Mouse (Mus musculus): ENCODE data around the gene Glb1. TPM values are rescaled to one million over a fixed set of nuclear protein-coding genes. Genes with fewer than 3 reads are reported as not detected.
"Not testable (repeated sequence)": the region's sequence is repeated elsewhere in the genome, so short reads cannot be mapped to it uniquely, and the experiment has no call there.

Glb1 gene
- total RNA-seq, 1 experiment from 2014 or later = 10.7 TPM

DNA sequence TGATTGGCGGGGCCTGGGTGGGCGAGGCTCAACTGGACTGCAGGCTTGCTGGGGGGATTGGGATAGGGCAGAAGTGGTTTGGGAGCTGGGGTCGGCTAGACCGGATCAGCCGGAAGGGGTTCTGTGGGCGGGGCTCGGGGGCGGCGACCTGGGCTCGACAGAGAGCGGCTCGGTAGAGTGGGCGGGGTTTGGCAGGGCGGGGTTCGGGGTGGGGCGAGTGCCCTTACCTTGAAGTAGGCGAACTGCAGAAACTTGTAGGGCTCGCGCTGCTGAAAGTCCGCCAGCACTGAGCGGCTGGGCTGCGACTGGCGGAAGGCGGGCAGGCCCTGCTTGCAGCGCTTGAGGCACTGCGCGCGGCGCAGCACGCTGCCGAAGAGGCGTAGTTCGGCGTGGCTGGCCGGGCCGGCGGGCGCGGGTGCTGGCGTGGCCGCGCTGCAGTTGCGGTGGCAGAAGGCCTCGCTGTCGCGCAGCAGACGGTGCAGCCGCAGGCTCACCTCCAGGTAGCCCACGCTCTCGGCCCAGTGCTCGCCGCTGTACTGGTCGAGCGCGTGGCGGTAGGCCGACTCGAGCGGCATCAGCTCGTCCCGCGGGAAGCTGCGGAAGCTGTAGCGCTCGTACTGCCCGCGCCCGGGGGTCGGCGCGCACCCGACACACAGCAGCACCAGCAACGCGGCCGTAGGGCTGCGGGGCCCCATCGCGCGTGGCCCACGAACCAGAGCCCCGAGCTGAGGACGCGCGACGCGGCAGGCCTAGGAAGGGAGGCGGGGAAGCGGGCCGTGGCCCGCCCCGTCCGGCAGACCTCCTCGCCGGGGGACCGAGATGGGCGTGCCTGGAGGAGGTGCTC lies 10.7 kb upstream of the Glb1 start, which contains the start of gene Crtap:
Gene Crtap (minus strand): TSS at position 771 of the 844 bp plus-strand sequence.
- peak; percentile 43; the same call in 1 of the 2 replicates for ATAC-seq (replicated peaks; ENCODE audit: insufficient number of reproducible peaks, low FRiP score, low TSS enrichment, poor library complexity, severe bottlenecking)

DNA sequence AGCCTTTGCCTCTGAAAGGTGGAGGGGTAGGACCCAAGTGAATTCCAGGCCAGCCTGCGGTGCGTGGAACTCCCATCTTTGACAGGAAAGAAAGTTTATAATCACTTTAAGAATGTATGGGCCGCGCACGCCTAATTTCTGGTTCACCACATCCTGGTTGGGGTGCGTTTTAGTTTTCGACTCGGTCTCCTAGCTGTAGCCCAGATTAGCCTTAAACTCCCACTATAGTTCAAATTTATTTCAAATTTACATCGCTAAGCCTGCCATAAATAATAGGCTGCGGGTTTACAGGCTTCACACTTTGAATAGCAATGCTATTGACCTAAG lies 10.2 kb upstream of the Glb1 start:
- no peak for ATAC-seq (replicated peaks; ENCODE audit: insufficient number of reproducible peaks, low FRiP score, low TSS enrichment, poor library complexity, severe bottlenecking)

- ATAC-seq (replicated peaks; ENCODE audit: insufficient number of reproducible peaks, low FRiP score, low TSS enrichment, poor library complexity, severe bottlenecking) = not testable (repeated sequence)
These were observed 6.7 kb upstream of the Glb1 start for GRCm38 (mm10) chr9:114394136-114394535.

DNA sequence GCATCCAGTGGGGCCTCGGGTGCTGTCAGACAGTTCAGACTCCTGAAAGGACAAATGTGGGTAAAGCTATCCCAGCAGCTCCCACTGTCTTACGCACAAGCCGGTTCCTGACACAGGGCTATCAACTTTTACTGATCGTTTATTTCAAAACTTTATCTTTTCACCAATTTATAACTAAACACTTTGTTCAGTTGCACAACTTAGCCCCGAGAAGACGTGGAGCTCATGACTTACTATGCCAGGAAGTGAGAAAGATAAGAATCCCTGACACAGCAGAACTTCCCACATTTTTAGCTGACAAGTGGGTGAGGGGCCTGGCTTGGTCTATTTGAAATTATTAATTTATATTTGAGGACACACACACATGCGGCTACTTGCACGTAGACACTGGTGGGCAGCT lies 6.2 kb upstream of the Glb1 start:
- ATAC-seq (replicated peaks; ENCODE audit: insufficient number of reproducible peaks, low FRiP score, low TSS enrichment, poor library complexity, severe bottlenecking) = no peak

GRCm38 (mm10) chr9:114395258-114395657 lies 5.6 kb upstream of the Glb1 start:
- ATAC-seq (replicated peaks; ENCODE audit: insufficient number of reproducible peaks, low FRiP score, low TSS enrichment, poor library complexity, severe bottlenecking) = no peak

- ATAC-seq (replicated peaks; ENCODE audit: insufficient number of reproducible peaks, low FRiP score, low TSS enrichment, poor library complexity, severe bottlenecking) = no peak
These were observed 1.2 kb upstream of the Glb1 start for GRCm38 (mm10) chr9:114399680-114400079.

DNA sequence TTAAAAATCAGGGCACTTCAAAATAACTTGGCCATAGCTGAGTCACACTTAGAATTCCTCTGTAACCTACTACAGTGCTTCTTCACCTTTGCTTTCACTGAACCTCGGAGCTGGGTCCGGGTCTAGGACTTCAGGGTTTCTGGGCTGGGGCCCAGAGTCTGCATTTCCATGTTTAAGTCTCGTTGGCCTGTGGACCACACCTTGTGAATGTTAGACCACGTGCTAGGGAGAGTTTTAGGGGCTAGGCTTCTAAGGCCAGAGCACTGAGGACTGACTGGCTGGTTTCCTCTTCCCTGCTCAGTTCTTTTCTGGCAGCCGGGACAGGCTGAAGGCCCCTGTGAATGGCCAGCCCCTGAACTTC lies 308 bp upstream of the Glb1 start:
- no peak for ATAC-seq (replicated peaks; ENCODE audit: insufficient number of reproducible peaks, low FRiP score, low TSS enrichment, poor library complexity, severe bottlenecking)

DNA sequence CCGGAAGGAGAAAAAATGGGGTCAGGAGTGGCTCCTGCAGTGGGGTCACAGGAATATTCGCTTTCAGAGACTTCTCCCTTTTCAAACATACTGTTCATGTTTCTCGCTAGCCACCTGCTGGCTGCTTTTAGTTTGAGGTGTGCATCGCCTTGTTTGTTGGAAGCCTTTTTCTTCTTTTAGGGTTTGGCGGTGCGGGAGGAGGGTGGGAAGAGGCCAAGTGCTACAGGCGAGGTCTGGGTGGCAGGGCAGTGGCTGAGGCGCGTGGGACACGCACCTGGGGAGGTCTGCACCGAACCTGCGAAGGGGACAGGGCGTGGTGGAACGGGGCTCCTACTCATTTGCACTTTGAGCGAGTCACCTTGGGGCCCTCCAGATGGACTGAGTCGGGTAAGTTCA lies 807 bp downstream of the Glb1 start:
- ATAC-seq (replicated peaks; ENCODE audit: insufficient number of reproducible peaks, low FRiP score, low TSS enrichment, poor library complexity, severe bottlenecking) = no peak

GRCm38 (mm10) chr9:114407676-114408075 lies 6.8 kb downstream of the Glb1 start:
- ATAC-seq (replicated peaks; ENCODE audit: insufficient number of reproducible peaks, low FRiP score, low TSS enrichment, poor library complexity, severe bottlenecking) = no peak

- ATAC-seq (replicated peaks; ENCODE audit: insufficient number of reproducible peaks, low FRiP score, low TSS enrichment, poor library complexity, severe bottlenecking) = no peak
These were observed 9.5 kb downstream of the Glb1 start for GRCm38 (mm10) chr9:114410313-114410862.

DNA sequence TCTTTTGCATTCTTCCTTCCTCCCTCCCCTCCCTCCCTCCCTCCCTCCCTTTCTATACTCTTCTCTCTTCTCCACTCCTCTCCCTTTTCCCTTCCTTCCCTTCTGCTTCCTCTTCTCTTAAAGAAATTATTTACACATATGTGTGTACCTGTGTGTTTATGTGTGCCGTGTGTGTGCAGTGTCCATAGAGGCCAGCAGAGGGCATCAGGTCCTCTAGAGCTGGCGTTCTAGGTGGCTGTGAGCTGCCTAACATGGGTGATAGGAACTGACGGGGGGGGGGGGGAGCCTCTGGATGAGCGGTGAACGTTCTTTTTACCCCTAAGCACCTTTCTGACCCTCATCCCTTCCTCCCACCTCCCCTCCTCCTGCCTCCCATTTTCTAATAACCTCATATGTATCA lies 10.4 kb downstream of the Glb1 start:
- no peak for ATAC-seq (replicated peaks; ENCODE audit: insufficient number of reproducible peaks, low FRiP score, low TSS enrichment, poor library complexity, severe bottlenecking)

DNA sequence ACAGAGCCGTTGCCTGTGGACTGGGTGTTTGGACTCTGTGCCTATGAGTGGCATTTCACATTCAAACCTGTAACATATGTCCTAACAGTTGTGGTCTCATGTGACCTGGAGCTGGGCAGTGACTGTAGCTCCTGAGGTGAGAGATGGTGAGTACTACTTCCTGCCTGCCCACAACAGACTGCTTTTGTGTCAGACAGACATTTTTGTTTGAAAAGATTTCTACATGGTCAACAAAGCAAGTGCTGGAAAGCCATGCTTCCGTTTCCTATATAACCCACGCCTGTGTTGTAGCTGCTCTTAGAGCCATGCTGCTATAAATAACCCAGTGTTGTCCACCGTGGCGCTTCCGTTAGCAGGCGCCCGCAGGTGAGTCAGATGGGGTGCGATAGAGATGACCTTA lies 11.5 kb downstream of the Glb1 start:
- ATAC-seq (replicated peaks; ENCODE audit: insufficient number of reproducible peaks, low FRiP score, low TSS enrichment, poor library complexity, severe bottlenecking) = no peak

- ATAC-seq (replicated peaks; ENCODE audit: insufficient number of reproducible peaks, low FRiP score, low TSS enrichment, poor library complexity, severe bottlenecking) = no peak
These were observed 13.0 kb downstream of the Glb1 start for GRCm38 (mm10) chr9:114413866-114414265.

DNA sequence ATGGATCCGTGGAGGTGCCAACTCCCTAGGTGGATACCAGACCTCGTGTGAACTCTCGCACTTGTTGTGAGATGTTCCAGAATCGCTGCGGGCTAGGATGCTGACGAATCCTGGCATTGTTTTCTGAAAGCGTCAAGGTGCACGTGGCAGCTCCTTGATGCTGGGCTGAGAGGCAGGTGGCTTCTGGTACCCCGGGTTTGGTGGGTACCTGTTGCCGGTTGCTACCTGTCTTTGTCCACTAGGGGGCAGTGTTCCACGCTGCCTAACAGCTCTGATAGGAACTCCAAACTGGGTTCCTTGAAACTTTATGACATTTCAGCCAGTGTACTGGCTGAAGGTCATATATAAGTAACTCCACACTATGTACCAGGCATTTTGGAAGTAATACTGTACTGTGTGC lies 14.8 kb downstream of the Glb1 start:
- ATAC-seq (replicated peaks; ENCODE audit: insufficient number of reproducible peaks, low FRiP score, low TSS enrichment, poor library complexity, severe bottlenecking) = peak; percentile 54; the same call in 1 of the 2 replicates

DNA sequence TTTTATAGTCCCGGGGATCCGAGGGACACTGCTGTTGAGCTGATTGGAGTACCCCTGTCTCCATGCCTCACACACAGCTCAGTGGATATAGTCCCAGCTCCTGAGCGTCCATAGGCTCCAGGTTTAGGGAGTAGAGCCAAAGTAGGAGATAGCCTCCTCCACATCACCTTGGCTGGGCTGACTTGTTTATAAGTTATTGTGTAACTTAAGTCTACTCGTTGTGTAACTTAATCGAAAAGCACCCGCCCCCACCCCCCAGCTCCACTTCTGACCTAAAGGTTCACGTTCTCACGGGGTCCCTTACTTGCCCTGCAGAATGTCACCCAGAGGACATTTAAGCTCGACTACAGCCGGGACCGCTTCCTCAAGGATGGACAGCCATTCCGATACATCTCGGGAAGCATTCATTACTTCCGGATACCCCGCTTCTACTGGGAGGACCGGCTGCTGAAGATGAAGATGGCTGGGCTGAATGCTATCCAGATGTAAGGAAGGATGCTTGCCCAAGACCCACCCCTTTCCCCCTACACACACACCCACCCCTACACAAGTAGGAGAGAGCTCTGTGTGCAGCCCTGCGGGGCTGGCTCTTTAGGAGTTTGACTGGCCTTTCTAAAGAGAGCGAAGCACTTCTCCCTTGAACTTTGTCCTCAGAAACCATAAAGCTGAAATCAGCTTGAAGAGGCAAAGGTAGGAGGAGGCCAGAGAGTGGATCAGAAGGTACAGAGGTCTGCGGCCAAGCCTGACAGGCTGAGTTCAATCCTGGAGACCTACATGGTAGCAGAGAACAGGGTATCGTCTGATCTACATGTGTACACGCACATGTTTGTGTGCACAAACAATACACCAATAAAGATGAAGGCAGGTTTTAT lies 16.0 kb downstream of the Glb1 start:
- ATAC-seq (replicated peaks; ENCODE audit: insufficient number of reproducible peaks, low FRiP score, low TSS enrichment, poor library complexity, severe bottlenecking) = no peak

DNA sequence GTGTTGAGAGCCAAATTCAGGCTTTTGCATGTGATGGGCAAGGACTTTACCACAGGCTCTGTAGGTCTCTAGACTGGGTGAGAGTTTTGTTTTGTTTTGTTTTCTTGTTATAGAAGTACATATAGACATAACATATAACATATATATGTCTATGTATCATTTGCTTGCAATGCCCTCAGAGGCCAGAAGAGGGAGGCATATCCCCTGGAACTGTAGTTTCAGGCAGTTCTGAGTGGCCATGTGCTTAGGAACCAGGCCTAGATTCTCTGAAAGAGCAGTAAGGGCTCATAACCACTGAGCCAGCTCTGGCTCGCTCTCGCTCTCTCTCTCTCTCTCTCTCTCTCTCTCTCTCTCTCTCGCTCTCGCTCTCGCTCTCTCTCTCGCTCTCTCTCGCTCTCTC lies 17.3 kb downstream of the Glb1 start:
- ATAC-seq (replicated peaks; ENCODE audit: insufficient number of reproducible peaks, low FRiP score, low TSS enrichment, poor library complexity, severe bottlenecking) = 0 out of 2 replicates have a peak, but pooled peaks have one; percentile 48

DNA sequence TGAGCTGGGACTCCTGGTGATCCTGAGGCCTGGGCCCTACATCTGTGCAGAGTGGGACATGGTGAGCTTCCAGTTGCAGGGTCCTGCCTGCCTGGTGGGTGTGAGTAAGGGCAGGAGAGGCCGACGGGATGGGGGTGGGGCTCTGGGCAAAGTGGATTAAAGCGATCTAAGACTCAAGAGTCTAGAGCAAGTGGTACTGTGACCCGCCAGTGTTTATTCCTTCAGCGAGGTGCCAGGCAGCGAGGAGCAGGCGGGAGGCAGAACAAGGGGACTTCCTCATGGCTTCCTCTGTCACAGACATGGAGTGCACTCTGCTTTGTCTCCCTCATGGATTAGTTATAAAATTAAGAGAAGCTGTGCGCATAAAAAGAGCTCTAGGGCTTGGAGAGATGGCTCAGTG lies 19.6 kb downstream of the Glb1 start:
- ATAC-seq (replicated peaks; ENCODE audit: insufficient number of reproducible peaks, low FRiP score, low TSS enrichment, poor library complexity, severe bottlenecking) = no peak

GRCm38 (mm10) chr9:114421045-114421444 lies 20.2 kb downstream of the Glb1 start:
- ATAC-seq (replicated peaks; ENCODE audit: insufficient number of reproducible peaks, low FRiP score, low TSS enrichment, poor library complexity, severe bottlenecking) = no peak

DNA sequence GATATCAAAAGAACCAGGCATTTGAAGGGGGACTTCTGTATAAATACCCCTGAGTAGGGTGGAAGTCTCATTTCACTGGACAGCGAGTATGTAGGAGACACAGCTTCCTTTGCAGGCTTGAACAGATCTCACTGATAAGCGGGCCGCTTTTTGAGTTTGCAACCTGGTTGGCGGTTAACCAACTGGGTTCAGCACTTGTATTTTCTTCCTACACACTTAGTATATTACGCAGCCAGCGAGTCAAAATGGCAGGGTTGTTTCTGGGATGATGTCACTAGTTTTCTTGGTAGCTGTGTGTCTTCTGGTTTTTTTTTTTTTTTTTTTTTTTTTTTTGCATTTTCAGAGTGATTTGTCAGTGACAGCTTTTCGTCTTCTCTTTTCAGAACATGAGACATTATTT lies 20.9 kb downstream of the Glb1 start:
- no peak for ATAC-seq (replicated peaks; ENCODE audit: insufficient number of reproducible peaks, low FRiP score, low TSS enrichment, poor library complexity, severe bottlenecking)

DNA sequence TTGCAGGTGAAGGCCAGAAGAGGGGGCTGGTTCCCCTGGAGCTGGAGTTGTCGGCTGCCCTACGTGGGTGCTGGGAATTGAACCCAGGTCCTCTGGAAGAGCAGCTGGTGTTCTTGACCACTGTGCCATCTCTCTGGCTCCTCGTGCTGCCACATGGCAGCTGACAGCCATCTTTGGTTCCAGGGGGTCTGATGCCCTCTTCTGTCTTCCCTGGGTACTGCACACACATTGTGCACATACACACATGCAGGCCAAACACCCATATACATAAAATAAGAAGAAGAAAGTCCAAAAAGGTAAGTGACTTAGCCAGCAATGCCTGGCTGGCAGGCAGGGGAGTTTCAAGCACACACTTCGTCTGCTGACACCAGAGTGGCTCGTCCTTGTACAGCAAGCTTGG lies 24.7 kb downstream of the Glb1 start:
- ATAC-seq (replicated peaks; ENCODE audit: insufficient number of reproducible peaks, low FRiP score, low TSS enrichment, poor library complexity, severe bottlenecking) = no peak
